Mouse (Mus musculus) liver, embryonic 16.5 days (tissue): ENCODE measurements around the gene Tfam. TPM values are rescaled to one million over a fixed set of nuclear protein-coding genes. Genes with fewer than 3 reads are reported as not detected.

Source experiments
- ATAC-seq: fragments of 200-750 bp; cut with Nextera tagmentation; 2 replicates; pipeline ENCODE4 v1.8.0; 2017; ENCODE audit warnings: low read depth, mild to moderate bottlenecking, moderate number of reproducible peaks, moderate library complexity
- H3K27ac ChIP-seq: fragments of 300-500 bp; sonication (generic); 2 replicates; pipeline ENCODE4 v1.5.1; 2014; ENCODE audit warnings: mild to moderate bottlenecking, low read length
- H3K27me3 ChIP-seq: fragments of 300-500 bp; sonication (generic); 2 replicates; pipeline ENCODE4 v1.6.1; 2014; ENCODE audit warnings: low read depth, low read length, mixed read lengths; ENCODE audit not compliant: control insufficient read depth, insufficient read depth
- H3K36me3 ChIP-seq: fragments of 300-500 bp; sonication (generic); 2 replicates; pipeline ENCODE4 v1.6.1; 2014; ENCODE audit warnings: mild to moderate bottlenecking; ENCODE audit not compliant: control insufficient read depth, insufficient read depth
- H3K4me1 ChIP-seq: fragments of 300-500 bp; sonication (generic); 2 replicates; pipeline ENCODE4 v1.6.1; 2014; ENCODE audit warnings: low read depth, low read length, mixed read lengths; ENCODE audit not compliant: control insufficient read depth
- H3K4me2 ChIP-seq: fragments of 300-500 bp; sonication (generic); 2 replicates; pipeline ENCODE4 v1.6.1; 2014; ENCODE audit warnings: low read depth, low read length, mixed read lengths
- H3K4me3 ChIP-seq: fragments of 300-500 bp; sonication (generic); 2 replicates; pipeline ENCODE4 v1.5.1; 2014; ENCODE audit warnings: low read depth, mild to moderate bottlenecking, low read length
- H3K9ac ChIP-seq: fragments of 300-500 bp; sonication (generic); 2 replicates; pipeline ENCODE4 v1.6.1; 2014; ENCODE audit warnings: low read depth, low read length
- H3K9me3 ChIP-seq: fragments of 300-500 bp; sonication (generic); replicated peaks from 2 replicates; pipeline ENCODE4 v1.6.1; 2016; ENCODE audit warnings: low read length; ENCODE audit not compliant: control insufficient read depth
- WGBS: fragments of 180-500 bp; shearing (Covaris S2); extraction: QIAGEN DNeasy Blood & Tissue Kit; methylation state at CpG from one replicate; pipeline ENCODE4 v1.1.7; 2014; ENCODE audit not compliant: insufficient replicate concordance; 5-methylcytosine and 5-hydroxymethylcytosine counted together
- polyA plus RNA-seq: library from polyadenylated mRNA; unstranded; fragments of >200 nt; fragmentation: Nextera tagmentation; extraction: Ambion mirVana; gene quantifications from 2 replicates; pipeline ENCODE4 v1.2.1, GENCODE M21; 2015

Tfam gene
- polyA plus RNA-seq = 32.5 and 32.8 TPM in 2 replicates

DNA sequence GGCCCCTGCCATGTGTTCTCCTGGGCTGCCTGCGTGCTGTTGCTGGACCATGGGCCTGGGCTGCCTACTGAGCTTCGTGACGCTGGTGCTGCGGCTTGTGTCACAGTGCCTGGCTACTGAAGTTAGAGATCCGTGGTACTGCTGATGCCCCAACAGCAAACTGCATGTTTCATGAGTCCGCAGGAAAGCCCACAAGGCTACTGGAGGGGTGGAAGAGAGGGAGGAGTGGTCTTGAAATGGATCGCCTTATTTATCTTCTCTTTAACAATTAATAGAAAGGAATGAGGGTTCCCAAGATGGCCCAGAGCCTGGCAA is at the start of gene Tfam:
TSS of gene Tfam (minus strand) at position 41 of the 315 bp plus-strand sequence.
- Histone ChIP-seq H3K4me3 (peak within 1 kb of the TSS; percentile 94), H3K4me1 (peaks cover 5% of the 10 kb centered on the region), H3K4me2 (peak within 1 kb of the TSS; percentile 78), H3K36me3 (peaks cover 11% of the 10 kb centered on the region), H3K9me3 (no peaks in the 10 kb centered on the region), H3K27me3 (no peaks in the 10 kb centered on the region), H3K27ac (peak within 1 kb of the TSS; percentile 81), H3K9ac (peak within 1 kb of the TSS; percentile 90)
- 3% methylated on average over 7 of the region's 7 CpGs for WGBS
- no peak for ATAC-seq

GRCm38 (mm10) chr10:71285126-71285580 is 47.1 kb upstream of the Tfam start, which contains the start of gene Ube2d1:
Ube2d1 (minus strand) TSS chr10:71285262.
- no peak within 1 kb of the TSS for H3K27ac ChIP-seq
- no peaks in the 10 kb centered on the region; the same call in 1 of the 2 replicates for H3K27me3 ChIP-seq
- WGBS = 0% methylated on average over 50 of the region's 50 CpGs

GRCm38 (mm10) chr10:71284511-71285125 is 46.5 kb upstream of the Tfam start:
- no peaks in the 10 kb centered on the region for H3K36me3 ChIP-seq
- no peaks in the 10 kb centered on the region; the same call in 1 of the 2 replicates for H3K4me1 ChIP-seq
- no peak overlapping the region for H3K27ac ChIP-seq
- peak; percentile 47 for ATAC-seq
- peak overlapping the region; percentile 74 for H3K4me3 ChIP-seq
- peak overlapping the region; percentile 69 for H3K4me2 ChIP-seq
- peak overlapping the region; percentile 65 for H3K9ac ChIP-seq
- under 1% methylated on average over 41 of the region's 41 CpGs for WGBS
- H3K27me3 ChIP-seq = no peaks in the 10 kb centered on the region; the same call in 1 of the 2 replicates
- H3K9me3 ChIP-seq = no peaks in the 10 kb centered on the region

More at GRCm38 (mm10) chr10:71285126-71285580, 47.1 kb upstream of the Tfam start, which contains the start of gene Ube2d1:
- peak; percentile 84 for ATAC-seq
- Histone ChIP-seq H3K9ac (peak within 1 kb of the TSS; percentile 65), H3K4me1 (no peaks in the 10 kb centered on the region; the same call in 1 of the 2 replicates), H3K4me3 (peak within 1 kb of the TSS; percentile 74), H3K36me3 (no peaks in the 10 kb centered on the region), H3K9me3 (no peaks in the 10 kb centered on the region), H3K4me2 (peak within 1 kb of the TSS; percentile 69)

- WGBS = 24% methylated on average over 8 of the region's 8 CpGs
- H3K27ac ChIP-seq = no peak overlapping the region
Measured at GRCm38 (mm10) chr10:71284131-71284510, 46.0 kb upstream of the Tfam start.

DNA sequence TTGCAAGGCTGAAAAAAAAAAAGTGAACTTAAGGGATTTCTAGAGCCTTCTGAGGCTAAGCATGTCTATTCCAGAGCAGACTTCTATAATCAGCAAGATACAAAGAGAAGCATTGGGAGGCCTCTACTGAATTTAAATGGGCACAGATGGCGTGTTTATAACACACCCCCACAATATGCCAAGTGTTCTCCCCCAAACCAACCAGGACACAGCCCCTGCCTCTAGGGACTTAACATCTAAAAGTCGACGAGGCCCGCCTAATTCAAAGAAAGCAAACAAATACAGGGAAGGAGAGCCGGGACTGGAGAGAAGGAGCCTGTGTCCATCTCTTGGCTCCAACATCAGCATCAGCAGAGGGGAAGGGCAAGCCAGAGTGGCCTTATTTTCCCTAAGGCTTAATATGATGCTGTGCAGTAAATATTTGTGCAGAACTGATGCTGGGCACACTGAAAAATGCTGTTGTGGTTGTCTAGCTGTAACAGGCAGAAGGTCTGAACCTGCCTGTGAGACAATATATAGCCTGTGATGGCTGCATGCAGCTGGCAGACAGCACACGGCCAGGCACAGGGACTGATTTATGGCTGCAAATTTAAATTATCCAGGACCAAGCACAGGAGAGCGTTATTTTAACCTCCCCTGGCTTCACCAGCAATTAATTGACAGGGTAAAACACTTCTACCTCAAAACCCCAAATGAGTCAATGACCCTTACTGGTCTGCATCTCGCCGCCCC is 35.1 kb upstream of the Tfam start:
- H3K36me3 ChIP-seq = no peaks in the 10 kb centered on the region
- H3K9me3 ChIP-seq = no peaks in the 10 kb centered on the region
- 60% methylated on average over 9 of the region's 9 CpGs for WGBS
- H3K27ac ChIP-seq = no peak overlapping the region
- ATAC-seq = no peak
- no peak overlapping the region for H3K4me3 ChIP-seq
- H3K4me1 ChIP-seq = no peaks in the 10 kb centered on the region; the same call in 1 of the 2 replicates
- H3K27me3 ChIP-seq = no peaks in the 10 kb centered on the region
- H3K9ac ChIP-seq = no peak overlapping the region
- no peak overlapping the region for H3K4me2 ChIP-seq

More at GRCm38 (mm10) chr10:71284131-71284510, 46.0 kb upstream of the Tfam start:
- no peaks in the 10 kb centered on the region; the same call in 1 of the 2 replicates for H3K27me3 ChIP-seq
- H3K4me2 ChIP-seq = peak overlapping the region; percentile 69
- no peak for ATAC-seq
- peak overlapping the region; percentile 74 for H3K4me3 ChIP-seq
- H3K36me3 ChIP-seq = no peaks in the 10 kb centered on the region
- H3K4me1 ChIP-seq = no peaks in the 10 kb centered on the region; the same call in 1 of the 2 replicates
- H3K9me3 ChIP-seq = no peaks in the 10 kb centered on the region
- peak overlapping the region; percentile 65; the same call in 1 of the 2 replicates for H3K9ac ChIP-seq

DNA sequence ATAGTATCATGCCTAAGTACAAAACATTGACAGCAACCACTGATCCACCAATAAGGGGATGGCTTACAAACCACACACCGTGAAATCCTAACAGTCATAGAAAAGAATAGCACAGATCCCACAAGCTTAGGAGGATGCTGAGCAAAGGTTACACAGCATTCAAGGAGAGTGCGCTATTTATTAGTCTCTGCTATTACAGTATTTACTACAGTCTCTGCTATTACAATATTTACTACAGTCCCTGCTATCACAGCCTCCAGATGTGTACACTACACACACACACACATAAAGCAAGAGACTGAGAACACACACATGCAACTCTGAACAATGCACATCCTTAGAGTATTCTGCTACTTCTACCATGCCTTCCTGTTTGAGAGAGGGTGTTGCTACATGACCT is 29.9 kb upstream of the Tfam start:
- no peak overlapping the region for H3K27ac ChIP-seq
- H3K4me3 ChIP-seq = no peak overlapping the region
- H3K4me1 ChIP-seq = no peaks in the 10 kb centered on the region; the same call in 1 of the 2 replicates
- 72% methylated on average over 2 of the region's 2 CpGs for WGBS
- no peaks in the 10 kb centered on the region for H3K36me3 ChIP-seq
- no peaks in the 10 kb centered on the region for H3K9me3 ChIP-seq
- ATAC-seq = no peak
- no peak overlapping the region for H3K9ac ChIP-seq
- no peak overlapping the region for H3K4me2 ChIP-seq
- H3K27me3 ChIP-seq = no peaks in the 10 kb centered on the region

DNA sequence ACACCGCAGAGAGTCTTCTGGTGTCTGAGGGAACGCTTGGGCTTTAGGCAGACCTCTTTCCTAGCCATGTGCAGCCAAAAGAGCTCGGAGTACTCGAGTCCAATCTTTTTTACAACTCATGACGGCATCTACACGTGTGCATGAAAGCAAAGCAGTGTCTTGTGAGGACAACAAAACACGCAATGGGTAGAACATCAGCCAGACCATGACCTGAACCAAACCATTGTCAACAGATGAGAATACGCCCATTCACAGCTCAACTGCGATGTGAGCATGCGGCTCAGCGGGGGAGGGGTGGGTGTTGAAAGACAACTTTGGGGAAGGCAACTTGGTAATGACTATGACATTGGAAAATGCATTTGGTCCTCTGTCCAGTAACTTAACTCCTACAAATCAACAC is 29.4 kb upstream of the Tfam start:
- H3K36me3 ChIP-seq = no peaks in the 10 kb centered on the region
- no peak overlapping the region for H3K4me3 ChIP-seq
- no peak overlapping the region for H3K9ac ChIP-seq
- WGBS = 79% methylated on average over 11 of the region's 11 CpGs
- no peak overlapping the region for H3K4me2 ChIP-seq
- no peaks in the 10 kb centered on the region for H3K27me3 ChIP-seq
- no peaks in the 10 kb centered on the region; the same call in 1 of the 2 replicates for H3K4me1 ChIP-seq
- no peak overlapping the region for H3K27ac ChIP-seq
- no peaks in the 10 kb centered on the region for H3K9me3 ChIP-seq
- no peak for ATAC-seq

- H3K9ac ChIP-seq = no peak overlapping the region
- ATAC-seq = no peak
- no peaks in the 10 kb centered on the region for H3K36me3 ChIP-seq
- 62% methylated on average over 4 of the region's 4 CpGs for WGBS
- no peaks in the 10 kb centered on the region for H3K27me3 ChIP-seq
- H3K27ac ChIP-seq = no peak overlapping the region
- no peaks in the 10 kb centered on the region; the same call in 1 of the 2 replicates for H3K4me1 ChIP-seq
- H3K9me3 ChIP-seq = no peaks in the 10 kb centered on the region
- no peak overlapping the region for H3K4me3 ChIP-seq
- no peak overlapping the region for H3K4me2 ChIP-seq
Measured at GRCm38 (mm10) chr10:71265067-71265466, 27.0 kb upstream of the Tfam start.

GRCm38 (mm10) chr10:71261637-71262036 is 23.6 kb upstream of the Tfam start:
- 75% methylated on average over 8 of the region's 8 CpGs for WGBS
- ATAC-seq = no peak; the same call in 1 of the 2 replicates

More at GRCm38 (mm10) chr10:71261637-71262036, 23.6 kb upstream of the Tfam start:
- Histone ChIP-seq H3K27ac (no peak overlapping the region), H3K9ac (no peak overlapping the region), H3K9me3 (no peaks in the 10 kb centered on the region), H3K27me3 (no peaks in the 10 kb centered on the region), H3K4me1 (no peaks in the 10 kb centered on the region), H3K4me2 (no peak overlapping the region), H3K36me3 (no peaks in the 10 kb centered on the region), H3K4me3 (no peak overlapping the region)
